Mouse (Mus musculus): ENCODE measurements around the gene Zfp13. TPM values are rescaled to one million over a fixed set of nuclear protein-coding genes. Genes with fewer than 3 reads are reported as not detected.
A peak's percentile ranks its signal among the peaks of the same experiment; 100 is the strongest.
"Not testable (repeated sequence)": the region's sequence is repeated elsewhere in the genome, so short reads cannot be mapped to it uniquely, and the experiment has no call there.

The Zfp13 gene
- polyA plus RNA-seq, 1 experiment from 2014 or later, result 0.60 TPM

DNA sequence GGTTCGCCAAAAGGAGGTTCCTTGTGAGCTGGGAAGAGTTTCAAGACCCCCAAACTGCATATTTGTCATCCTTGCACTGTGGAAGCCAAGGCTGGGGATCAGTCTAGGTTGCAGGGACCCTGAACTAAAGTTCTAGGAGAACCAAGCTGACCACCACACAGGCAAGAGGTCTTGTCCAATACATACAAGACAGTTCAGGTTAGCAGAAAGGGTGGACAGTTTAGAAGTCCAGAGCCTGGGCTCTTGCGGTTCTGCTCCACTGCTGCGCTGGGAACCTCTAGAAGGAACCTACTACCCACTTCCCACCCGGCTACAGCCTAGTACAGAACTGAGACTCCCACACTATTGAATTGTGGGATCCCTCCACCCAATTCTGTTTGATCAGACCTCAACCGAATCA is 59.7 kb downstream of the Zfp13 start:
- Histone ChIP-seq H3K27ac (no peak overlapping the region), H3K79me2 (ENCODE audit: inconsistent target) (no peaks in the 10 kb centered on the region), H3K4me3 (ENCODE audit: inconsistent target) (no peak overlapping the region), H3K36me3 (ENCODE audit: inconsistent target) (no peaks in the 10 kb centered on the region)
- WGBS (ENCODE audit: missing documents), result 91% methylated on average over 5 of the region's 5 CpGs

DNA sequence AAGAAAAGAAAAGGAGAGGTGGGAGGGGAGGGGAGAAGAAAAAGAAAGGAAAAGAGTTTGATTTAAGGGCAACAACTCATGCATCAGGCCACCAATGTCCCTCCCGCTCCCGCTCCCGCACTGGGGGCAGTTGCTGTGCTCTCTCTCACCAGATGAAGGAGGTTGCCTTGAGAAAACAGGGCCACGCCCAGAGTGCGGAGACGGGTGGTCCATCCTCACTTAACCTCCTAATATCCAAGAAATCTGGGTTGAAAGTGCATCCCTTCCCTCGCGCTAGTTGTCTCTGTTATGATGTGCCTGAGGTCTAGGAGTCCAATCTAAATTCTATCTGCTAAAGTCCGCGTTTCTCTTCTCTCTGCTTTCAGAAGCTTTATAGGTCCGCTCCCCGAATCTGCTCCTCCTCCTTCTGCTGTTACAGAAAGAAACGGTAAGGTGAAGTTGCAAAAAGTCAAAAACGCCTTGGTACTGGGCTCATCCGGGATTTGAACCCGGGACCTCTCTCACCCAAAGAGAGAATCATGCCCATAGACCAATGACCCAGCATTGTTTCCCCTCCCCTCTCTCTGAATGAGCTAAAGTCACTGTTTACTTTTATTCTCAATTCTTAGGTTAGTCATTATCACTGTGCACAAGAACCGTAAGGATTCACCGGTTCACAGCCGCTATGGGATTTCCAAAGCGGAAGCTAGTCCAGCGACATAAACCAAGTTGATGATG is 60.8 kb downstream of the Zfp13 start:
- no peak overlapping the region; the same call in 1 of the 2 replicates for H3K4me3 ChIP-seq (ENCODE audit: inconsistent target)
- H3K27ac ChIP-seq, result no peak overlapping the region
- WGBS (ENCODE audit: missing documents), result 27% methylated on average over 21 of the region's 21 CpGs
- H3K79me2 ChIP-seq (ENCODE audit: inconsistent target), result no peaks in the 10 kb centered on the region
- H3K36me3 ChIP-seq (ENCODE audit: inconsistent target), result no peaks in the 10 kb centered on the region

DNA sequence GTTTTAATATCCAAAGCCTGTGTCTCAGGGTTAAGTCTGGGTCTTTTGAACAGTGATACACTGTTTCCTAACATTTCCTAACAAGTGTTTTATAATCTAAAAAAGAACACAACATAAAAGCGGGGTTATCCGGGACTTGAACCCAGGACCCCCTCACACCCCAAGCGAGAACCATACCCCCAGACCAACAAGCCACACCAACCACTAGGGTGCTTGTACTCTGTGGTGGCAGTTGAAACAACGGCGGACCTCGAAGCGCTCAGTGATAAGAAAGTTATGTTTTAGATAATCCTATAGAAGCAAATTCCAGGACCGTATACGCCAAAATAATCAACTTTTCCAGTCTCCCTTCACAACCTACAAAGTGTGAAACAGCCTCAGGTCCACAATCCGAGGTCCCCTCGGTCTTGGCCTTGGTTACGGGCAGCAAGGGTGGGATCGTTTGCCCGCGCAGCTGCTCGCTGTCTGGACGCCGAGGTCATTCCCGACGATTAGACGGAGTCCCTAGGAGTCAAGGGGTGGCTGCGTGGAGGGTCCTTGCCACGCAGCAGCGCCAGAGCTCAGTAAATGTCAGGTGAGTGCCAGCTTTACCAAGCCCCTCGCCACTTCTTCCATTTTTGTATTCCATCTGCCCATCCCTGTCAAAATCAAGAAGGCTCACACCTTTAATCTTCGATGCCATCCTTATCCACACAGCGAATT is 61.6 kb downstream of the Zfp13 start:
- Histone ChIP-seq H3K79me2 (ENCODE audit: inconsistent target) (no peaks in the 10 kb centered on the region), H3K27ac (no peak overlapping the region), H3K36me3 (ENCODE audit: inconsistent target) (no peaks in the 10 kb centered on the region), H3K4me3 (ENCODE audit: inconsistent target) (no peak overlapping the region; the same call in 1 of the 2 replicates)
- 20% methylated on average over 26 of the region's 27 CpGs for WGBS (ENCODE audit: missing documents)

- peak overlapping the region; percentile 9; the same call in 1 of the 2 replicates for H3K4me3 ChIP-seq (ENCODE audit: inconsistent target)
- peak overlapping the region; percentile 10; the same call in 1 of the 2 replicates for H3K27ac ChIP-seq
- WGBS (ENCODE audit: missing documents), result 2% methylated on average over 13 of the region's 29 CpGs
- not testable (repeated sequence) for H3K36me3 ChIP-seq (ENCODE audit: inconsistent target); H3K79me2 ChIP-seq (ENCODE audit: inconsistent target)
Measured at GRCm38 (mm10) chr17:23535046-23535788, 64.1 kb downstream of the Zfp13 start.

DNA sequence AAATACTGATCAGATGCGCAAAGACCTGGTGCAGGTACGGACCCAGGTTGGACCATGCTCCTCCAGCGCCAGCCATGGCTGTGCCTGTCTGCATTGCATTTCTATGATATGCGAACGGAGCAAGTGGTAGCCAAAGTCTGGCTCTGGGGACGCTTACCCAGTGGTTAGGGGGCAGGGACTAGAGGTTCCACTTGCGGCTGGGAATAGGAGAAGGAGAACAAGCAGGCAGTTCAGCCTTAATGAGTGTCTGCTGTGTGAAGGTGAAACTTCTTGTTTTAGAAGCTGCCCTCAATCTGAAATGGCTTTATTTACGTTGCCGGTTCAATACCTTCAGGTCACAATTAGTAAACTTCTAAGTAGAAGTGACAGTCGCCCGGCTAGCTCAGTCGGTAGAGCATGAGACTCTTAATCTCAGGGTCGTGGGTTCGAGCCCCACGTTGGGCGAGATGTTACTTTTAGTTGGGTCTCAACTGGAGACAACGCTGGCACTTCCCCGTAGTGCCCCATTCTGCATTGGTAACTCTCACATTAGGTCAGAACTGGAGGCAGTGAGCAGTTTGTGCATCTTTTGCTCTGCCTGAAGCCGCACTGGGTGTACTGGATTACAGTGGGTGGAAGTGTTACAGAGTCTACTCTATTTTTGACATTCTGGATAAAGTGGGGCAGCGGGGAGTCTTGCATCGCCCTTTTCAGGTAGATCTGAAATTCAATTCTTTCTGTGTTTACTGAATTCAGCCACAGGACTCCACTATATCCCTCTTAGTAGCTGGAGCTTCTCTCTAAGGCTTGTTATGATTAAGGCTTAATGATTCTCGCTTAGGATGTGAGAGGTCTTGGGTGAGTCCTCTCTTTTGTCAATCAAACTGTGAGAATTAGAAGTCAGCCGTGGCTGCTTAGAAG is 65.4 kb downstream of the Zfp13 start:
- not testable (repeated sequence) for H3K27ac ChIP-seq; H3K79me2 ChIP-seq (ENCODE audit: inconsistent target); H3K36me3 ChIP-seq (ENCODE audit: inconsistent target)
- peak overlapping the region; percentile 9; the same call in 1 of the 2 replicates for H3K4me3 ChIP-seq (ENCODE audit: inconsistent target)
- 21% methylated on average over 7 of the region's 23 CpGs for WGBS (ENCODE audit: missing documents)

DNA sequence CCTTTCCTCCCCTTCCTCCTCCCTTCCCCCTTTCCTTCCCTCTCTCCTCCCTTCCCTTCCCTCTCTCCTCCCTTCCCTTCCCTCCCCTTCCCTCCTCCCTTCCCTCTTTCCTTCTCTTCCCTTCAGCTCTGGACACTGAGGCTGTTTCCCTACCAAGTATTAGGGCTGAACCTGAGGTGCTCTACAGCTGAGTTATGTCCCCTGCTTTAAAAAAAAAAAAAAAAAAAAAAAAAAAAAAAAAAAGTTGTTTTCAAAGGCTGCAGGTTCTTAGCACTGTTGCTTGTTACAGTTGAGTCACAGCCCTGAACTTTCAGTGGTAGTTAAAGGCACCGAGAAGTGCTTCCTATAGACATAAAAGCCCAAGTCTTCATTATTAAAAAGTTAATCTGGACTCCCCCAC is 67.9 kb downstream of the Zfp13 start:
- WGBS (ENCODE audit: missing documents), result 53% methylated on average over 1 of the region's 1 CpGs
- H3K79me2 ChIP-seq (ENCODE audit: inconsistent target), result not testable (repeated sequence)

More for the DNA sequence above, 67.9 kb downstream of the Zfp13 start:
- H3K27ac ChIP-seq; H3K4me3 ChIP-seq (ENCODE audit: inconsistent target); H3K36me3 ChIP-seq (ENCODE audit: inconsistent target): not testable (repeated sequence)

Other genes starting within 250 kb of the Zfp13 start
- not detected in 3 replicates for gene Vmn2r116, start 214.9 kb downstream of the Zfp13 start, polyA plus RNA-seq (2018)
- gene Vmn2r117, start 119.8 kb downstream of the Zfp13 start, polyA plus RNA-seq (2018), result not detected in 3 replicates
- 1.9 to 4.8 TPM (median 3.4 TPM) in 3 replicates for gene Zfp213, start 35.2 kb downstream of the Zfp13 start, polyA plus RNA-seq (2018)
- not detected in 3 replicates for gene Zscan10, start 1.4 kb upstream of the Zfp13 start, polyA plus RNA-seq (2018)
- gene Mmp25, start 45.8 kb upstream of the Zfp13 start, polyA plus RNA-seq (2018), result 0.14 to 0.56 TPM (median 0.25 TPM) in 3 replicates
- not detected in 3 replicates for gene Bicdl2, start 61.0 kb upstream of the Zfp13 start, polyA plus RNA-seq (2018)
- 90.7 to 174 TPM (median 112 TPM) in 3 replicates for gene Hcfc1r1, start 74.1 kb upstream of the Zfp13 start, polyA plus RNA-seq (2018)
- 11.0 to 17.8 TPM (median 16.3 TPM) in 3 replicates for gene Thoc6, start 74.4 kb upstream of the Zfp13 start, polyA plus RNA-seq (2018)
- gene Tnfrsf12a, start 78.0 kb upstream of the Zfp13 start, polyA plus RNA-seq (2018), result 3.2 to 12.0 TPM (median 5.7 TPM) in 3 replicates
- not detected in 3 replicates for gene Cldn6, start 79.8 kb upstream of the Zfp13 start, polyA plus RNA-seq (2018)
- not detected in 3 replicates for gene Cldn9, start 84.5 kb upstream of the Zfp13 start, polyA plus RNA-seq (2018)
- not detected in 3 replicates for gene 1520401A03Rik, start 123.3 kb upstream of the Zfp13 start, polyA plus RNA-seq (2018)
- 2.0 to 9.0 TPM (median 2.7 TPM) in 3 replicates for gene Pkmyt1, start 126.8 kb upstream of the Zfp13 start, polyA plus RNA-seq (2018)
- 6.4 to 12.8 TPM (median 6.5 TPM) in 3 replicates for gene Paqr4, start 141.4 kb upstream of the Zfp13 start, polyA plus RNA-seq (2018)
- not detected in 3 replicates for gene Kremen2, start 146.3 kb upstream of the Zfp13 start, polyA plus RNA-seq (2018)
- 15.5 to 20.8 TPM (median 19.7 TPM) in 3 replicates for gene Flywch1, start 172.1 kb upstream of the Zfp13 start, polyA plus RNA-seq (2018)
- gene Flywch2, start 186.6 kb upstream of the Zfp13 start, polyA plus RNA-seq (2018), result 0.43 to 1.8 TPM in 2 of 3 replicates, not detected in the other
- 101 to 166 TPM (median 130 TPM) in 3 replicates for gene Srrm2, start 191.0 kb upstream of the Zfp13 start, polyA plus RNA-seq (2018)
- 177 to 422 TPM (median 330 TPM) in 3 replicates for gene Elob, start 229.6 kb upstream of the Zfp13 start, polyA plus RNA-seq (2018)
- not detected in 3 replicates for gene Prss33, start 236.6 kb upstream of the Zfp13 start, polyA plus RNA-seq (2018)
- gene Prss32, start 244.4 kb upstream of the Zfp13 start, polyA plus RNA-seq (2018), result not detected in 3 replicates
- gene Prss41, start 244.7 kb upstream of the Zfp13 start, polyA plus RNA-seq (2018), result not detected in 3 replicates